Mouse (Mus musculus): ENCODE data around the gene Rhox2e.
"Not testable (repeated sequence)": the region's sequence is repeated elsewhere in the genome, so short reads cannot be mapped to it uniquely, and the experiment has no call there.

Rhox2e gene

DNA sequence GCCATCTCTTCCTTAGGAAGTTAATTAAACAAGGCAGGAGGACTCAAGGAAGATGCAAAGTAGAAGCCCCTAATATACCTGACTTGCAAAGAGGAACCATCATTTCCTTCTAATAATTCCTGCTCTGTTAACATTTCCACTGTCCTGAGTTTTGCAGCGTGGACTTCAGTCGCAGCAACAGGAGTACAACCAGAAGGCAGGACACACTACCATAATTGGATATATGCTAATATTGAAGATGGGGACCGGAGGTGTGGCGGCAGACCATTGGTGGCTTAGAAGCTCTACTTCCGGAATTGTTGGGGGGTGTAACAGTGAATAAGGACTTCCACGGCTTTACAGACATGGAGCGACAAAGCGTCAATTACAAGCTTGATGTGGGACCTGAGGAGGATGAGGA, at the start of gene Rhox2e:
Gene Rhox2e, plus strand, starts transcription at position 301 of the 400 bp plus-strand sequence.
- DNase-seq: not testable (repeated sequence)

- DNase-seq: not testable (repeated sequence)
These were observed 16.2 kb upstream of the Rhox2e start, which contains the start of gene Rhox4d for GRCm38 (mm10) chrX:37514059-37514458. Gene Rhox4d (plus strand): TSS chrX:37514359.

DNA sequence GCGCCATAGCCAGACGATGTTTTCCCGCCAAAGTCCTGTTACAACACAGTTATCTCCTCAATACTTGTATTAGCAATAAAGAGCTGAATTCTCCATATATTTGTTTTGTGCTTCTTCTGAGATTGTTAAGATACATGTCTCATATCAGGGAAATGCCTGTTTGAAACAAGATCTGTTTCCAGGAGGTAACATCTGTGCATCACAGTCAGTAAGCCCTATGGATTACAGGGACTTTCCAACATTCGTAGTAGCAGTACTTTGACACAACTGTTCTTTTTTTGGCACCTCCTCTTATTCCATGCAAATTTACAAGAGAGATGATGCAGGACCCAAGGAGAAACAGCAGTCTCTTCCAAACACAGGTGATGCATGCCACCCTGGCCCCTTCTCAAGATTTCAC, 11.5 kb downstream of the Rhox2e start, which contains the start of gene Rhox3e:
Gene Rhox3e, plus strand, starts transcription at position 301 of the 400 bp plus-strand sequence.
- not testable (repeated sequence) for DNase-seq

DNA sequence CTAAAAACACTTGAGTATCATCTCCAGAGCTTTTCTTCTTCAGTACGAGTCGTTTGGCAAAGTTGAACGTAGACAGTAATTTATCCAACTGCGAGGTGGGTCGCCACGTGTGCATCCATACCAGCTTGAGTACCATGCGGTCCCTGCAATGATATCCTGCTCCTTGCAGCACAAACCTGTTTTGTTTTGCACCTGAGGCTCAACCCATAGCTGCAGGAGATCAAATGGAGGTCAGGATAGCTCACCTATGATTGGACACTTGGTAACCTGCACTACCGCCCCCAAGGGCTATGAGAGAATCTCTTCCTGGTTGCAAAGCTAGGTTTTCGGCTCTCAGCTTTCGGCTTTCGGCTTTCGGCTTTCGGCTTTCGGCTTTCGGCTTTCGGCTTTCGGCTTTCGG, 26.9 kb downstream of the Rhox2e start, which contains the start of gene Rhox4e:
Gene Rhox4e, plus strand, starts transcription at position 301 of the 400 bp plus-strand sequence.
- not testable (repeated sequence) for DNase-seq

DNA sequence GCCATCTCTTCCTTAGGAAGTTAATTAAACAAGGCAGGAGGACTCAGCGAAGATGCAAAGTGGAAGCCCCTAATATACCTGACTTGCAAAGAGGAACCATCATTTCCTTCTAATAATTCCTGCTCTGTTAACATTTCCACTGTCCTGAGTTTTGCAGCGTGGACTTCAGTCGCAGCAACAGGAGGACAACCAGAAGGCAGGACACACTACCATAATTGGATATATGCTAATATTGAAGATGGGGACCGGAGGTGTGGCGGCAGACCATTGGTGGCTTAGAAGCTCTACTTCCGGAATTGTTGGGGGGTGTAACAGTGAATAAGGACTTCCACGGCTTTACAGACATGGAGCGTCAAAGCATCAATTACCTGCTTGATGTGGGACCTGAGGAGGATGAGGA, 40.9 kb downstream of the Rhox2e start, which contains the start of gene Rhox2f:
Gene Rhox2f, plus strand, starts transcription at position 301 of the 400 bp plus-strand sequence.
- DNase-seq: not testable (repeated sequence)

DNA sequence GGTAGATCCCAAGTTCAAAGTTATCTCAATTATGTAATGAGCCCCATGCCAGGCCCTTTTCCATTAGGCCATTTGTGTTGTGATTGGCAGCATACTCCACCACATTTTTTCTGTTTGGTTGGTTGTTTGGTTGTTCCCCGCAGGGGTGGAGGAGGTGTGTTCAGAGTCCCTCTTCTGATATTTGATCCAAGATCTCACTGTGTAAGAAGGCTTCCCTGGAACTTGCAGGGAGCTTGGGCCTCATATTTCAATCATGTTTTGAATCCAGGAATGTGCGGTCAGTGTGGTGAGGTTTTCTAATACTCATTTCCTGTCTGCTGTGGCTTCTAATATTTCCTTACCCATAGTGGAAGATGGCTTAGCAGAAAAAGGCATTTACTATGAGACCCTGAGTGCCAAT, 42.4 kb downstream of the Rhox2e start:
- not testable (repeated sequence) for DNase-seq

- DNase-seq: not testable (repeated sequence)
These were observed 50.4 kb downstream of the Rhox2e start, which contains the start of gene Rhox3f for GRCm38 (mm10) chrX:37580692-37581091. Gene Rhox3f (plus strand): TSS chrX:37580992.

Measured in kidney, postnatal 4 days (tissue).